Comparison of ENCODE assay signal across 26 mouse cellular contexts in the genomic region with DNA sequence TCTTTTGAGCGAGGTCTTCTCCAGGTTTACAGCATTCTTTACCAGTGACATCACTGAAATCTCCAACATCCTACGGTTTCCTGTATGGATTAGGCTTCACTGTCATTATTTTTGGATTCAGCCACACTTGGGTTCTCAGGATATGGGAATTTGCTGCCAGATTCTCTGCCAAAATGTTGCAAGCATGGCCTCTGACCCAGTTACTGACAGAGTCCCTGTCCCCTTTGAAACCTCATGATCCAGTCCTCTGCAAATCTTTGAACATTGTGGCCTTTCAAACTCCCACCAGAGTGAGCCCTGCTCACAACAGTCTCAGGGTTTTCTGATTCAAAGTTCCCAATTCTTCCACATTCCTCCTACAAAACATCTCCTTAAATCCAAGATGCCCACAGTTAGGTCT.
DNase-seq lines count a peak whose midpoint lies in the region; ATAC-seq lines count a peak whose summit lies in the region.
"Had no signal": no experiment of that assay in that cellular context is flagged by ENCODE, and none has a peak within 500 bp of the region (broad histone marks: within the 10 kb centered on the region; RNA-seq: fewer than 3 reads in every experiment).

No protein-coding gene starts in this region.

- H3K9ac ChIP-seq in liver, embryonic 13.5 days: no peak overlapping the region
- H3K9ac ChIP-seq in liver, embryonic 11.5 days (ENCODE audit: low read depth, low read length): no peak overlapping the region
- H3K9ac ChIP-seq in liver, embryonic 16.5 days (ENCODE audit: low read depth, low read length): no peak overlapping the region
- H3K9ac ChIP-seq: forebrain, embryonic 13.5 days; hindbrain, embryonic 13.5 days; limb, embryonic 15.5 days had no signal

- no peaks in the 10 kb centered on the region for H3K36me3 ChIP-seq in liver, embryonic 13.5 days
- no peaks in the 10 kb centered on the region for H3K36me3 ChIP-seq in liver, embryonic 11.5 days (ENCODE audit: control insufficient read depth, insufficient read depth, low read length)
- H3K36me3 ChIP-seq in liver, embryonic 16.5 days (ENCODE audit: control insufficient read depth, insufficient read depth): no peaks in the 10 kb centered on the region
- H3K36me3 ChIP-seq: G1E; hindbrain, embryonic 13.5 days; limb, embryonic 10.5 days; limb, embryonic 15.5 days had no signal

- H3K27ac ChIP-seq in liver, embryonic 13.5 days: peak overlapping the region; percentile 24
- no peak overlapping the region for H3K27ac ChIP-seq in liver, embryonic 11.5 days (ENCODE audit: low read depth, low read length)
- peak overlapping the region; percentile 64 for H3K27ac ChIP-seq in liver, embryonic 16.5 days (ENCODE audit: low read length)
- H3K27ac ChIP-seq: forebrain, embryonic 13.5 days; hindbrain, embryonic 13.5 days; limb, embryonic 10.5 days; limb, embryonic 15.5 days; stomach, postnatal 0 days had no signal

- H3K27me3 ChIP-seq in liver, embryonic 13.5 days: no peaks in the 10 kb centered on the region
- H3K27me3 ChIP-seq in liver, embryonic 11.5 days (replicated peaks; ENCODE audit: control insufficient read depth, insufficient read depth, low read length): no peaks in the 10 kb centered on the region
- no peaks in the 10 kb centered on the region for H3K27me3 ChIP-seq in liver, embryonic 16.5 days (ENCODE audit: control insufficient read depth, insufficient read depth, low read depth, low read length)
- H3K27me3 ChIP-seq: forebrain, embryonic 13.5 days; hindbrain, embryonic 13.5 days; limb, embryonic 15.5 days had no signal

- no peak overlapping the region for H3K4me2 ChIP-seq in liver, embryonic 13.5 days
- no peak overlapping the region for H3K4me2 ChIP-seq in liver, embryonic 11.5 days
- H3K4me2 ChIP-seq in liver, embryonic 16.5 days (ENCODE audit: low read depth, low read length): no peak overlapping the region
- H3K4me2 ChIP-seq: forebrain, embryonic 13.5 days; heart, embryonic 11.5 days; hindbrain, embryonic 13.5 days; limb, embryonic 15.5 days; midbrain, embryonic 11.5 days had no signal

- DNase-seq in adrenal gland, postnatal 10 days: peak; percentile 65
- DNase-seq in adrenal gland, postnatal 4 days (ENCODE audit: low spot score in 2 of 2): no peak
- no peak for DNase-seq in liver, embryonic 13.5 days
- DNase-seq in liver, embryonic 11.5 days (ENCODE audit: low spot score): no peak
- DNase-seq in adipocyte (ENCODE audit: low spot score): peak; percentile 48
- no peak for DNase-seq in cerebellum, adult 8-10 months
- DNase-seq: cerebellum, adult 2 months; cerebellum, postnatal 25 days; gastrocnemius, postnatal 14 days; heart, postnatal 4 days; kidney, postnatal 14 days; layer of hippocampus, adult 9-11 months; right cerebral cortex, adult 18-20 months; thymus, adult 18-20 months; thymus, postnatal 25 days had no signal

- 49% methylated on average over 2 of the region's 2 CpGs for WGBS in liver, embryonic 13.5 days (ENCODE audit: insufficient replicate concordance)
- 59% methylated on average over 2 of the region's 2 CpGs for WGBS in liver, embryonic 11.5 days
- WGBS in liver, embryonic 16.5 days (ENCODE audit: insufficient replicate concordance): 45% methylated on average over 2 of the region's 2 CpGs

- no peaks in the 10 kb centered on the region for H3K9me3 ChIP-seq in liver, embryonic 13.5 days (replicated peaks)
- no peaks in the 10 kb centered on the region for H3K9me3 ChIP-seq in liver, embryonic 11.5 days (ENCODE audit: control insufficient read depth, low read length)
- H3K9me3 ChIP-seq in liver, embryonic 16.5 days (replicated peaks; ENCODE audit: control insufficient read depth, low read length): no peaks in the 10 kb centered on the region
- H3K9me3 ChIP-seq: forebrain, embryonic 13.5 days; hindbrain, embryonic 13.5 days; limb, embryonic 10.5 days; limb, embryonic 15.5 days had no signal

- peaks cover 14% of the 10 kb centered on the region for H3K4me1 ChIP-seq in liver, embryonic 13.5 days (replicated peaks)
- no peaks in the 10 kb centered on the region for H3K4me1 ChIP-seq in liver, embryonic 11.5 days (replicated peaks; ENCODE audit: control insufficient read depth, insufficient read depth, low read length)
- H3K4me1 ChIP-seq in liver, embryonic 16.5 days (ENCODE audit: control insufficient read depth, low read depth, low read length): peaks cover 3% of the 10 kb centered on the region

- no peak overlapping the region for H3K4me3 ChIP-seq in liver, embryonic 13.5 days (replicated peaks)
- no peak overlapping the region for H3K4me3 ChIP-seq in liver, embryonic 11.5 days (ENCODE audit: low read depth, low read length)
- H3K4me3 ChIP-seq in liver, embryonic 16.5 days (ENCODE audit: low read depth, low read length): no peak overlapping the region
- H3K4me3 ChIP-seq: forebrain, embryonic 13.5 days; hindbrain, embryonic 13.5 days; limb, embryonic 10.5 days; limb, embryonic 15.5 days had no signal

- no peak for ATAC-seq in liver, embryonic 13.5 days (ENCODE audit: low read depth)
- no peak for ATAC-seq in liver, embryonic 11.5 days (replicated peaks; ENCODE audit: low FRiP score)
- peak; percentile 54 for ATAC-seq in liver, embryonic 16.5 days (ENCODE audit: low read depth)
- ATAC-seq: forebrain, embryonic 13.5 days; intestine, embryonic 16.5 days; midbrain, embryonic 16.5 days had no signal

Comparison
In these comparisons a context has a peak if more than half of its experiments do, and no peak if none do; other contexts are left out.
1. DNase-seq: peak in adrenal gland, postnatal 10 days (single experiment) and adipocyte (single experiment); none in adrenal gland, postnatal 4 days (0 of 2), liver, embryonic 13.5 days (single experiment), liver, embryonic 11.5 days (single experiment) and cerebellum, adult 8-10 months (single experiment).